Mouse (Mus musculus): ENCODE measurements around the gene Cct4. TPM values are rescaled to one million over a fixed set of nuclear protein-coding genes. Genes with fewer than 3 reads are reported as not detected.

Gene Cct4
- 295 and 296 TPM in 2 replicates for polyA plus RNA-seq (2015; fragmentation: Nextera tagmentation; extraction: Ambion mirVana)

- Histone ChIP-seq H3K4me3 (replicated peaks) (peak within 1 kb of the TSS; percentile 93), H3K27ac (peak within 1 kb of the TSS; percentile 92), H3K4me2 (peak within 1 kb of the TSS; percentile 88), H3K9ac (peak within 1 kb of the TSS; percentile 89), H3K9me3 (replicated peaks) (no peaks in the 10 kb centered on the region), H3K4me1 (peaks cover 18% of the 10 kb centered on the region), H3K36me3 (peaks cover 24% of the 10 kb centered on the region), H3K27me3 (no peaks in the 10 kb centered on the region)
- WGBS: under 1% methylated on average over 63 of the region's 66 CpGs
- ATAC-seq (replicated peaks; ENCODE audit: low FRiP score): peak; percentile 99
Measured at GRCm38 (mm10) chr11:22990393-22991126, at the start of gene Cct4. Cct4 (plus strand) TSS chr11:22990519.

DNA sequence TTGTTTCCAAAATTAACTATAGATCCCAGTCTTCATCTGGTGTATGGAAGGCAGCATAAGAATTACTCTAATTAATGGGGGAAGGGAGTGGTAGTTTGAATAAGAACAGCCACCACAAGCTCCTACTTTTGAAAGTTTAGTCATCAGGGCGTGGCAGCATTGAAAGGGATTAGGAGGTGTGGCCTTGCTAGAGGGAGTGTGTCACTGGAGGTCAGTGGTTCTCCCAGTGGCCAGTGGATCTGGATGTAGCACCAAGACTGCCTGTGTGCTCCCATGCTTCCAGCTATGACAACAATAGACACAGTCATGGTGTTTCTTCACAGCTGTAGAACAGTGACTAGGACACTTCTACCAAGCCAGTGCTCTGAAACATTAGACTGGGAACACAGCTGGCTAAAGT, 41.2 kb upstream of the Cct4 start:
- no peaks in the 10 kb centered on the region for H3K27me3 ChIP-seq
- no peak for ATAC-seq (replicated peaks; ENCODE audit: low FRiP score)
- no peak overlapping the region for H3K4me2 ChIP-seq
- no peaks in the 10 kb centered on the region for H3K4me1 ChIP-seq
- H3K9ac ChIP-seq: no peak overlapping the region
- 89% methylated on average over 1 of the region's 1 CpGs for WGBS
- H3K9me3 ChIP-seq (replicated peaks): no peaks in the 10 kb centered on the region
- no peak overlapping the region for H3K27ac ChIP-seq
- no peak overlapping the region for H3K4me3 ChIP-seq (replicated peaks)
- H3K36me3 ChIP-seq: peaks cover 10% of the 10 kb centered on the region

DNA sequence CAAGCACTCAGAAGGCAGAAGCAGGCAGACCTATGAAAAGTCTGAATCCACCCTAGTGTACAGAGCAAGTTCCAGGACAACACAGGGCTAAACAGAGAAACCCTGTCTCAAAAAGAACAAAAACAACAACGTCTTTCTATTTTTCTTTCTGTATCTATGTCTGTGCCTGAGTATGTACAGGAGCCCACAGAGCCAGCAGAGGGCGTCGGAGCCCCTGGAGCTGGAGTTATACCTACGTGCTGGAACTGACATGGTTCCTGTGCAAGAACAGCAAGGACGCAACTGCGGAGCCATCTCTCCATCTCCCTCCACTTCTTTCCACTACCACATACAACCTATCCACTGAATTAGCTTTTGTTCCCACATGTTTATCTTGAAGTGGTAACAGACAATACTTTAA, 40.2 kb upstream of the Cct4 start:
- Histone ChIP-seq H3K27me3 (no peaks in the 10 kb centered on the region), H3K27ac (no peak overlapping the region), H3K36me3 (peaks cover 16% of the 10 kb centered on the region), H3K4me1 (no peaks in the 10 kb centered on the region), H3K4me3 (replicated peaks) (no peak overlapping the region), H3K4me2 (no peak overlapping the region), H3K9ac (no peak overlapping the region), H3K9me3 (replicated peaks) (no peaks in the 10 kb centered on the region)
- WGBS: 95% methylated on average over 6 of the region's 6 CpGs
- ATAC-seq (replicated peaks; ENCODE audit: low FRiP score): no peak

DNA sequence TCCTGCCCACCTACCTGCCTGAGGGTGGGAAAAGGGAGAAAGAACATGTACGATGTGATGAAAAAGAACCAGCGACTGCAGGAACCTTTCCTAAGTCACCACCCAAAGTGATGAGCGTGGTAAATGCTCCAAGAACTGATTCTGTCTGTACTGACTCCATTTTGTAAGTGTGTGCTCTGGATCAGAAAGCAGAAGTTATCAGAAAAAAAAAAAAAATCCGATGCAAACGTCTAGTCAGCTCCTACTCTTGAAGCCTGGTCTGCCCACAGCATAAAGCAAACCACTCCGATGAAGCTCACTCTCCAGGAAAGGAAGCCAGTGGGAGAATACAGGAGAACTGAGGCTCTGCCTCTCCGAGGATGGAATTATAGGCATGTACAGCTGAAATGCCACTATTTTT, 37.7 kb upstream of the Cct4 start:
- H3K9ac ChIP-seq: no peak overlapping the region
- H3K27me3 ChIP-seq: no peaks in the 10 kb centered on the region
- H3K27ac ChIP-seq: no peak overlapping the region
- no peaks in the 10 kb centered on the region for H3K9me3 ChIP-seq (replicated peaks)
- H3K36me3 ChIP-seq: peaks cover 31% of the 10 kb centered on the region
- WGBS: 94% methylated on average over 7 of the region's 7 CpGs
- no peak overlapping the region for H3K4me3 ChIP-seq (replicated peaks)
- H3K4me2 ChIP-seq: no peak overlapping the region
- ATAC-seq (replicated peaks; ENCODE audit: low FRiP score): no peak
- H3K4me1 ChIP-seq: no peaks in the 10 kb centered on the region

GRCm38 (mm10) chr11:22956346-22956745, 34.0 kb upstream of the Cct4 start:
- Histone ChIP-seq H3K9me3 (replicated peaks) (no peaks in the 10 kb centered on the region), H3K36me3 (peaks cover 27% of the 10 kb centered on the region), H3K4me1 (no peaks in the 10 kb centered on the region), H3K27ac (no peak overlapping the region), H3K4me2 (no peak overlapping the region), H3K9ac (no peak overlapping the region), H3K27me3 (no peaks in the 10 kb centered on the region), H3K4me3 (replicated peaks) (no peak overlapping the region)
- ATAC-seq (replicated peaks; ENCODE audit: low FRiP score): no peak
- WGBS: 90% methylated on average over 6 of the region's 6 CpGs

GRCm38 (mm10) chr11:22956830-22957229, 33.5 kb upstream of the Cct4 start:
- WGBS: 80% methylated on average over 4 of the region's 4 CpGs
- Histone ChIP-seq H3K4me3 (replicated peaks) (no peak overlapping the region), H3K9ac (no peak overlapping the region), H3K4me1 (no peaks in the 10 kb centered on the region), H3K27me3 (no peaks in the 10 kb centered on the region), H3K27ac (no peak overlapping the region), H3K9me3 (replicated peaks) (no peaks in the 10 kb centered on the region), H3K36me3 (peaks cover 25% of the 10 kb centered on the region), H3K4me2 (no peak overlapping the region)
- ATAC-seq (replicated peaks; ENCODE audit: low FRiP score): peak; percentile 60; the same call in 1 of the 2 replicates

GRCm38 (mm10) chr11:22957791-22958374, 32.4 kb upstream of the Cct4 start:
- no peak for ATAC-seq (replicated peaks; ENCODE audit: low FRiP score)
- Histone ChIP-seq H3K36me3 (peaks cover 21% of the 10 kb centered on the region), H3K27me3 (no peaks in the 10 kb centered on the region), H3K4me1 (no peaks in the 10 kb centered on the region), H3K4me2 (no peak overlapping the region), H3K9ac (no peak overlapping the region), H3K27ac (no peak overlapping the region), H3K9me3 (replicated peaks) (no peaks in the 10 kb centered on the region), H3K4me3 (replicated peaks) (no peak overlapping the region)
- 96% methylated on average over 4 of the region's 4 CpGs for WGBS

DNA sequence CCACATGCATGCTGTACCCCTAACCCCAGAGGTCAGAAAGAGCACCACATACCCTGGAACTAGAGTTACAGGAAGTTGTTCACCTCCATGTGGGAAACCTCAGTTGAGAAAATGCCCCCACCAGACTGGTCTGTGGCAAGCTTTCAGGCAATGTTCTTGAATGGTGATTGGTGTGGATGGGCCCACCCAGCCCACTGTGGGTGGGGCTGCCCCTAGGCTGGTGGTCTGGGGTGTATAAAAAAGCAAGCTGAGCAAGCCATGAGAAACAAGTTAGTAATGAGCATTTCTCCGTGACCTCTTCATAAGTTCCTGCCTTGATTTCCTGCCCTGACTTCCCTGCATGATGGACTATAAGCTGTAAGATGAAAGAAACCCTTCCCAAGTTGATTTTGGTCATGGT, 28.2 kb upstream of the Cct4 start:
- no peak overlapping the region for H3K9ac ChIP-seq
- 0 out of 2 replicates have a peak, but pooled peaks have one; percentile 43 for ATAC-seq (replicated peaks; ENCODE audit: low FRiP score)
- H3K27ac ChIP-seq: no peak overlapping the region
- H3K4me2 ChIP-seq: no peak overlapping the region
- no peaks in the 10 kb centered on the region for H3K4me1 ChIP-seq
- 97% methylated on average over 1 of the region's 1 CpGs for WGBS
- no peak overlapping the region for H3K4me3 ChIP-seq (replicated peaks)
- peaks cover 11% of the 10 kb centered on the region; the same call in 1 of the 2 replicates for H3K9me3 ChIP-seq (replicated peaks)
- H3K27me3 ChIP-seq: no peaks in the 10 kb centered on the region
- H3K36me3 ChIP-seq: peaks cover 9% of the 10 kb centered on the region

DNA sequence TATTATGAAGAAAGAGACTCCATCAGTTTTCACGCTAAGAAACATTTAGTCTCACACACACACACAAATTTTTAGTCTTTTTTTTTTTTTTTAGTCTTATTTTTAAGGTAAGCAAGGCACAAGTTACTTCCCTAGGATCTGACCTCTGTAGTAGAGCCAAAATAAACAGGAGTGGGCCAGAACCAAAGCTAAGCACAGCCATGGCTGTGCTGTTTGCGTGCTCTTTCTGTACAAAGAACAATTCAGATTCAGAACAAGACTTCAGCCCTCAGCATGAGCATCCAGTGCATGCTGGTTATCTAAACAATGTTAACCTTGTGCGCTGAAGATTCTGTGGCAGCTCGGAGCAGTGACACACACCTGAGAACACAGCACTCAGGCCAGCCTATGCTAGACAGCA, 25.9 kb upstream of the Cct4 start:
- no peak overlapping the region for H3K9ac ChIP-seq
- H3K27ac ChIP-seq: no peak overlapping the region
- H3K36me3 ChIP-seq: peaks cover 11% of the 10 kb centered on the region
- 75% methylated on average over 4 of the region's 4 CpGs for WGBS
- peaks cover 12% of the 10 kb centered on the region; the same call in 1 of the 2 replicates for H3K9me3 ChIP-seq (replicated peaks)
- no peaks in the 10 kb centered on the region for H3K4me1 ChIP-seq
- no peaks in the 10 kb centered on the region for H3K27me3 ChIP-seq
- H3K4me2 ChIP-seq: no peak overlapping the region
- no peak for ATAC-seq (replicated peaks; ENCODE audit: low FRiP score)
- no peak overlapping the region for H3K4me3 ChIP-seq (replicated peaks)

- Histone ChIP-seq H3K9ac (no peak overlapping the region), H3K4me3 (replicated peaks) (no peak overlapping the region), H3K36me3 (peaks cover 16% of the 10 kb centered on the region), H3K4me1 (no peaks in the 10 kb centered on the region), H3K4me2 (no peak overlapping the region), H3K27me3 (no peaks in the 10 kb centered on the region), H3K9me3 (replicated peaks) (peaks cover 14% of the 10 kb centered on the region; the same call in 1 of the 2 replicates), H3K27ac (no peak overlapping the region)
- no peak; the same call in 1 of the 2 replicates for ATAC-seq (replicated peaks; ENCODE audit: low FRiP score)
- 67% methylated on average over 4 of the region's 4 CpGs for WGBS
Measured at GRCm38 (mm10) chr11:22965503-22965902, 24.8 kb upstream of the Cct4 start.

- Histone ChIP-seq H3K4me3 (replicated peaks) (no peak overlapping the region), H3K9me3 (replicated peaks) (peaks cover 31% of the 10 kb centered on the region), H3K9ac (no peak overlapping the region), H3K4me2 (no peak overlapping the region), H3K27me3 (no peaks in the 10 kb centered on the region), H3K4me1 (peaks cover 6% of the 10 kb centered on the region), H3K36me3 (peaks cover 48% of the 10 kb centered on the region), H3K27ac (no peak overlapping the region)
- 63% methylated on average over 6 of the region's 6 CpGs for WGBS
- ATAC-seq (replicated peaks; ENCODE audit: low FRiP score): no peak
Measured at GRCm38 (mm10) chr11:22969486-22969885, 20.8 kb upstream of the Cct4 start.

DNA sequence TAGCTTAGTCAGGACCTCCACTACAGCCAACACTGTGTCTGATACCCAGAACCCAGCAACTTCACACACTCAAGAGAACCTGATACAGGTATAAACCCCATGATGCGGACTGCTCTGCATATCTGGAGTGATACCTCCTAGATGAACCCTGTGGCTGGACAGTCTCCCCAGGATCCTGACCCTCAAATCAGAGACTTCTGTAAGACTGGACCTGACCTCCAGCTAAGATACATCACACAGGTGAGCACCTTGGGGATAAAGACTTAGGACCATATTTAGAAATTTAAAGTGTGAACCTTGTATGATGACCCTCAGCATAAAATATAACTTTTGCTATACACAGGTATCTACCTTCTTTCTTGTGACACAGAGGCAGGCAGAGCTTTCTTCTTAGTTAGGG, 19.8 kb upstream of the Cct4 start:
- Histone ChIP-seq H3K4me2 (no peak overlapping the region), H3K27me3 (no peaks in the 10 kb centered on the region), H3K36me3 (peaks cover 48% of the 10 kb centered on the region), H3K9ac (no peak overlapping the region), H3K9me3 (replicated peaks) (peaks cover 31% of the 10 kb centered on the region), H3K4me3 (replicated peaks) (no peak overlapping the region), H3K27ac (no peak overlapping the region), H3K4me1 (peaks cover 8% of the 10 kb centered on the region)
- WGBS: 97% methylated on average over 1 of the region's 1 CpGs
- ATAC-seq (replicated peaks; ENCODE audit: low FRiP score): no peak

Data from kidney, embryonic 15.5 days (tissue).